Comparison of ENCODE assay signal across 9 mouse cellular contexts in the genomic region with DNA sequence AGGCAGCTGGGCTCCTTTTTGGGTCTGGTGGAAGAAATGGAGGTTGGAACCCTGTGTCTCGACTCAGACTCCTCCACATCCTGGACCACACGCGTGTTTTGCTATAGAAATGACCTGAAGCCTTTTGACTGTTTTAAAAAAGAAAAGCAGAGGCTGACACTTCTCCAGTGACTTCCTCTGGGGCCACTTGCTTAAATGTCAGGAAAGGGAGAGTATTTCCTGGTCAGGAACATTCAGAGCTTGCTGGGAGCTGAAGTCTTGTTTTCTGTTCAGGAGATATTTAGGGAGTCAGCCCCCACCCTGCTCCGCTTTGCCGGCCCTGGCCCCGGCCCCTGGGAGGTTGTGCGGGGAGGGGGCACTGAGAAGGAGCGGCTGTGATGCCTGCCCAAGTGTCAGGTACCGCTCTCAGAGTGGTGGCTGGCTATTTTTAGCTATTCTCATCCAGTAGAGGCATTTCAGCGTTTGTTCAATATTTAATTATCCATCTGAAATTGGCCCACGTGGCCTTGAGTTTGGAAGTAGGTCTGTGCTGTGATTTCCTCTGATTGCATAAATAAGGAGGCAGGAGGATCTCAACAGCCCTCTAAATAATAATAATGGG.
DNase-seq lines count a peak whose midpoint lies in the region; ATAC-seq and TF ChIP-seq lines count a peak whose summit lies in the region.
"Had no signal": no experiment of that assay in that cellular context is flagged by ENCODE, and none has a peak within 500 bp of the region (broad histone marks: within the 10 kb centered on the region; RNA-seq: fewer than 3 reads in every experiment).

No protein-coding gene starts in this region.

- ATAC-seq in kidney, embryonic 15.5 days (replicated peaks; ENCODE audit: low FRiP score), result no peak
- no peak for ATAC-seq in embryonic facial prominence, embryonic 13.5 days (ENCODE audit: insufficient number of reproducible peaks, insufficient read depth, low FRiP score, low TSS enrichment, low read depth)
- ATAC-seq in forebrain, embryonic 16.5 days, result peak; percentile 16; the same call in 1 of the 2 replicates
- no peak for ATAC-seq in intestine, embryonic 16.5 days
- no peak for ATAC-seq in liver, postnatal 0 days

- H3K4me2 ChIP-seq in kidney, embryonic 15.5 days, result 0 out of 2 replicates have a peak overlapping the region, but pooled peaks have one; percentile 26
- peak overlapping the region; percentile 9 for H3K4me2 ChIP-seq in embryonic facial prominence, embryonic 13.5 days
- H3K4me2 ChIP-seq in forebrain, embryonic 16.5 days (ENCODE audit: low read length), result no peak overlapping the region
- H3K4me2 ChIP-seq in intestine, embryonic 16.5 days (ENCODE audit: low read depth, low read length), result 0 out of 2 replicates have a peak overlapping the region, but pooled peaks have one; percentile 9
- H3K4me2 ChIP-seq in liver, postnatal 0 days (ENCODE audit: low read depth, low read length), result no peak overlapping the region

- DNase-seq in kidney, adult 9 months, result no peak
- DNase-seq in right cerebral cortex, postnatal 10 days (ENCODE audit: low spot score in 2 of 2), result no peak
- DNase-seq in thymus, postnatal 10 days (ENCODE audit: low spot score in 2 of 2), result no peak
- DNase-seq in liver, postnatal 0 days, result no peak

- no peak for TF ChIP-seq EP300 in liver, postnatal 0 days (IDR thresholded peaks at IDR 0.05; ENCODE audit: low read depth)

- no peak overlapping the region for H3K9ac ChIP-seq in kidney, embryonic 15.5 days
- 0 out of 2 replicates have a peak overlapping the region, but pooled peaks have one; percentile 44 for H3K9ac ChIP-seq in embryonic facial prominence, embryonic 13.5 days
- no peak overlapping the region; the same call in 1 of the 2 replicates for H3K9ac ChIP-seq in forebrain, embryonic 16.5 days (replicated peaks; ENCODE audit: low read depth, low read length)
- H3K9ac ChIP-seq in intestine, embryonic 16.5 days (ENCODE audit: low read depth, low read length), result no peak overlapping the region; the same call in 1 of the 2 replicates
- H3K9ac ChIP-seq in liver, postnatal 0 days (replicated peaks), result no peak overlapping the region

- H3K4me1 ChIP-seq in kidney, embryonic 15.5 days, result peaks cover 69% of the 10 kb centered on the region
- peaks cover 72% of the 10 kb centered on the region for H3K4me1 ChIP-seq in embryonic facial prominence, embryonic 13.5 days
- H3K4me1 ChIP-seq in forebrain, embryonic 16.5 days (replicated peaks; ENCODE audit: control insufficient read depth, insufficient read depth, low read length), result peaks cover 32% of the 10 kb centered on the region
- H3K4me1 ChIP-seq in intestine, embryonic 16.5 days (ENCODE audit: control insufficient read depth, insufficient read depth, low read length), result peaks cover 55% of the 10 kb centered on the region
- H3K4me1 ChIP-seq in liver, postnatal 0 days (ENCODE audit: insufficient read depth), result peaks cover 4% of the 10 kb centered on the region; the same call in 1 of the 2 replicates

- no peaks in the 10 kb centered on the region for H3K27me3 ChIP-seq in kidney, embryonic 15.5 days
- H3K27me3 ChIP-seq in embryonic facial prominence, embryonic 13.5 days, result no peaks in the 10 kb centered on the region
- no peaks in the 10 kb centered on the region for H3K27me3 ChIP-seq in forebrain, embryonic 16.5 days (replicated peaks; ENCODE audit: control insufficient read depth, insufficient read depth, low read length)
- no peaks in the 10 kb centered on the region for H3K27me3 ChIP-seq in intestine, embryonic 16.5 days (replicated peaks; ENCODE audit: control insufficient read depth, insufficient read depth, low read length)
- H3K27me3 ChIP-seq in liver, postnatal 0 days (ENCODE audit: insufficient read depth, low read length), result no peaks in the 10 kb centered on the region

- no peak overlapping the region for H3K4me3 ChIP-seq in kidney, embryonic 15.5 days (replicated peaks)
- H3K4me3 ChIP-seq in embryonic facial prominence, embryonic 13.5 days, result no peak overlapping the region
- no peak overlapping the region for H3K4me3 ChIP-seq in forebrain, embryonic 16.5 days (replicated peaks; ENCODE audit: low read length)
- no peak overlapping the region for H3K4me3 ChIP-seq in intestine, embryonic 16.5 days (ENCODE audit: low read length)
- H3K4me3 ChIP-seq in liver, postnatal 0 days (ENCODE audit: low read depth, low read length), result no peak overlapping the region

- H3K27ac ChIP-seq in kidney, embryonic 15.5 days, result peak overlapping the region; percentile 74
- peak overlapping the region; percentile 28 for H3K27ac ChIP-seq in embryonic facial prominence, embryonic 13.5 days
- H3K27ac ChIP-seq in forebrain, embryonic 16.5 days (ENCODE audit: low read length), result peak overlapping the region; percentile 26; the same call in 1 of the 2 replicates
- peak overlapping the region; percentile 35; the same call in 1 of the 2 replicates for H3K27ac ChIP-seq in intestine, embryonic 16.5 days (ENCODE audit: low read length)
- H3K27ac ChIP-seq in liver, postnatal 0 days (ENCODE audit: low read depth), result no peak overlapping the region
- H3K27ac ChIP-seq: macrophage had no signal

- TF ChIP-seq CTCF in liver, postnatal 0 days (IDR thresholded peaks at IDR 0.05; ENCODE audit: low read depth), result no peak

- H3K36me3 ChIP-seq in kidney, embryonic 15.5 days, result peaks cover 13% of the 10 kb centered on the region; the same call in 1 of the 2 replicates
- peaks cover 20% of the 10 kb centered on the region for H3K36me3 ChIP-seq in embryonic facial prominence, embryonic 13.5 days
- H3K36me3 ChIP-seq in forebrain, embryonic 16.5 days (ENCODE audit: control insufficient read depth, insufficient read depth), result no peaks in the 10 kb centered on the region
- H3K36me3 ChIP-seq in intestine, embryonic 16.5 days (ENCODE audit: control insufficient read depth, insufficient read depth, low read length), result peaks cover 4% of the 10 kb centered on the region
- H3K36me3 ChIP-seq in liver, postnatal 0 days (replicated peaks; ENCODE audit: insufficient read depth, low read length), result no peaks in the 10 kb centered on the region

- 29% methylated on average over 11 of the region's 11 CpGs for WGBS in kidney, embryonic 15.5 days
- WGBS in embryonic facial prominence, embryonic 13.5 days, result 43% methylated on average over 11 of the region's 11 CpGs
- 41% methylated on average over 11 of the region's 11 CpGs for WGBS in forebrain, embryonic 16.5 days
- 38% methylated on average over 11 of the region's 11 CpGs for WGBS in intestine, embryonic 16.5 days
- WGBS in liver, postnatal 0 days (ENCODE audit: insufficient replicate concordance), result 61% methylated on average over 11 of the region's 11 CpGs

- H3K9me3 ChIP-seq in kidney, embryonic 15.5 days (replicated peaks), result no peaks in the 10 kb centered on the region
- no peaks in the 10 kb centered on the region for H3K9me3 ChIP-seq in embryonic facial prominence, embryonic 13.5 days
- H3K9me3 ChIP-seq in forebrain, embryonic 16.5 days (ENCODE audit: control insufficient read depth, low read length), result no peaks in the 10 kb centered on the region
- no peaks in the 10 kb centered on the region for H3K9me3 ChIP-seq in intestine, embryonic 16.5 days (ENCODE audit: control insufficient read depth, low read length)
- H3K9me3 ChIP-seq in liver, postnatal 0 days (ENCODE audit: low read length), result no peaks in the 10 kb centered on the region

Comparison
In these comparisons a context has a peak if more than half of its experiments do, and no peak if none do; other contexts are left out.
1. H3K4me2 ChIP-seq: peak in kidney, embryonic 15.5 days (single experiment), embryonic facial prominence, embryonic 13.5 days (single experiment) and intestine, embryonic 16.5 days (single experiment); none in forebrain, embryonic 16.5 days (single experiment) and liver, postnatal 0 days (single experiment).